Mouse (Mus musculus): Measurements from ENCODE around the gene G3bp2. TPM values are rescaled to one million over a fixed set of nuclear protein-coding genes. Genes with fewer than 3 reads are reported as not detected.

G3bp2 gene
- polyA plus RNA-seq, 2 experiments: 19.0 to 56.0 TPM

- H3K4me3 ChIP-seq (ENCODE audit: insufficient read depth in 1 of 2, low read depth in 2 of 2, low read length in 2 of 2): no peak overlapping the region
- no peak overlapping the region for H3K4me2 ChIP-seq (ENCODE audit: low read depth)
- WGBS (ENCODE audit: insufficient replicate concordance): 28% methylated on average over 6 of the region's 6 CpGs
- H3K9ac ChIP-seq (replicated peaks): no peak overlapping the region
- no peak for TF ChIP-seq CTCF (IDR thresholded peaks at IDR 0.05; ENCODE audit: low read depth)
- no peak for TF ChIP-seq EP300 (IDR thresholded peaks at IDR 0.05; ENCODE audit: low read depth)
- ATAC-seq (ENCODE audit: insufficient read depth): no peak
- no peak overlapping the region for H3K27ac ChIP-seq
- H3K4me1 ChIP-seq (replicated peaks; ENCODE audit: control insufficient read depth in 2 of 2, insufficient read depth in 2 of 2, low read length in 1 of 2): peaks cover 0 to 9% of the 10 kb centered on the region in 2 experiments; a peak in 1 of 4 replicates
- no peak for DNase-seq (ENCODE audit: low read depth in 3 of 3, low spot score in 3 of 3)
- no peaks in the 10 kb centered on the region for H3K27me3 ChIP-seq (ENCODE audit: control insufficient read depth, insufficient read depth, low read length)
- no peaks in the 10 kb centered on the region for H3K36me3 ChIP-seq (replicated peaks; ENCODE audit: control insufficient read depth, insufficient read depth, low read depth)
- H3K9me3 ChIP-seq (ENCODE audit: control insufficient read depth, low read length): no peaks in the 10 kb centered on the region
Observed at GRCm38 (mm10) chr5:92103062-92103461, 19.5 kb upstream of the G3bp2 start.

GRCm38 (mm10) chr5:92101601-92102000 is 18.1 kb upstream of the G3bp2 start:
- 73% methylated on average over 8 of the region's 8 CpGs for WGBS (ENCODE audit: insufficient replicate concordance)
- no peak for TF ChIP-seq EP300 (IDR thresholded peaks at IDR 0.05; ENCODE audit: low read depth)
- H3K27me3 ChIP-seq (ENCODE audit: control insufficient read depth, insufficient read depth, low read length): no peaks in the 10 kb centered on the region
- no peak overlapping the region for H3K4me2 ChIP-seq (ENCODE audit: low read depth)
- H3K9me3 ChIP-seq (ENCODE audit: control insufficient read depth, low read length): no peaks in the 10 kb centered on the region
- no peak overlapping the region for H3K27ac ChIP-seq
- H3K9ac ChIP-seq (replicated peaks): no peak overlapping the region
- H3K4me3 ChIP-seq (ENCODE audit: insufficient read depth in 1 of 2, low read depth in 2 of 2, low read length in 2 of 2): no peak overlapping the region
- DNase-seq (ENCODE audit: low read depth in 3 of 3, low spot score in 3 of 3) (no peak), ATAC-seq (ENCODE audit: insufficient read depth) (no peak)
- peaks cover 0 to 8% of the 10 kb centered on the region in 2 experiments; a peak in 1 of 4 replicates for H3K4me1 ChIP-seq (replicated peaks; ENCODE audit: control insufficient read depth in 2 of 2, insufficient read depth in 2 of 2, low read length in 1 of 2)
- no peaks in the 10 kb centered on the region for H3K36me3 ChIP-seq (replicated peaks; ENCODE audit: control insufficient read depth, insufficient read depth, low read depth)

GRCm38 (mm10) chr5:92098351-92099109 is 15.0 kb upstream of the G3bp2 start:
- H3K27ac ChIP-seq: no peak overlapping the region
- 48% methylated on average over 13 of the region's 13 CpGs for WGBS (ENCODE audit: insufficient replicate concordance)
- peaks cover 0 to 5% of the 10 kb centered on the region in 2 experiments; a peak in 1 of 4 replicates for H3K4me1 ChIP-seq (replicated peaks; ENCODE audit: control insufficient read depth in 2 of 2, insufficient read depth in 2 of 2, low read length in 1 of 2)
- H3K36me3 ChIP-seq (replicated peaks; ENCODE audit: control insufficient read depth, insufficient read depth, low read depth): no peaks in the 10 kb centered on the region
- ATAC-seq (ENCODE audit: insufficient read depth): peak; percentile 50; the same call in 1 of the 2 replicates
- H3K9me3 ChIP-seq (ENCODE audit: control insufficient read depth, low read length): no peaks in the 10 kb centered on the region
- H3K9ac ChIP-seq (replicated peaks): no peak overlapping the region
- DNase-seq (ENCODE audit: low read depth in 3 of 3, low spot score in 3 of 3): no peak
- H3K4me2 ChIP-seq (ENCODE audit: low read depth): no peak overlapping the region; the same call in 1 of the 2 replicates
- H3K4me3 ChIP-seq (ENCODE audit: insufficient read depth in 1 of 2, low read depth in 2 of 2, low read length in 2 of 2): no peak overlapping the region
- TF ChIP-seq EP300 (IDR thresholded peaks at IDR 0.05; ENCODE audit: low read depth) (no peak), CTCF (IDR thresholded peaks at IDR 0.05; ENCODE audit: low read depth) (no peak)
- no peaks in the 10 kb centered on the region for H3K27me3 ChIP-seq (ENCODE audit: control insufficient read depth, insufficient read depth, low read length)

GRCm38 (mm10) chr5:92097779-92098178 is 14.3 kb upstream of the G3bp2 start:
- H3K4me1 ChIP-seq (replicated peaks; ENCODE audit: control insufficient read depth in 2 of 2, insufficient read depth in 2 of 2, low read length in 1 of 2): peaks cover 0 to 2% of the 10 kb centered on the region in 2 experiments; a peak in 1 of 4 replicates
- ATAC-seq (ENCODE audit: insufficient read depth) (no peak), DNase-seq (ENCODE audit: low read depth in 3 of 3, low spot score in 3 of 3) (no peak)
- no peak overlapping the region for H3K4me3 ChIP-seq (ENCODE audit: insufficient read depth in 1 of 2, low read depth in 2 of 2, low read length in 2 of 2)
- H3K36me3 ChIP-seq (replicated peaks; ENCODE audit: control insufficient read depth, insufficient read depth, low read depth): no peaks in the 10 kb centered on the region
- H3K9me3 ChIP-seq (ENCODE audit: control insufficient read depth, low read length): no peaks in the 10 kb centered on the region
- H3K27ac ChIP-seq: no peak overlapping the region
- no peak for TF ChIP-seq CTCF (IDR thresholded peaks at IDR 0.05; ENCODE audit: low read depth)
- TF ChIP-seq EP300 (IDR thresholded peaks at IDR 0.05; ENCODE audit: low read depth): no peak
- WGBS (ENCODE audit: insufficient replicate concordance): 62% methylated on average over 4 of the region's 4 CpGs
- H3K27me3 ChIP-seq (ENCODE audit: control insufficient read depth, insufficient read depth, low read length): no peaks in the 10 kb centered on the region
- H3K4me2 ChIP-seq (ENCODE audit: low read depth): no peak overlapping the region
- no peak overlapping the region for H3K9ac ChIP-seq (replicated peaks)

GRCm38 (mm10) chr5:92096786-92097185 is 13.3 kb upstream of the G3bp2 start:
- H3K9ac ChIP-seq (replicated peaks): no peak overlapping the region
- no peak for DNase-seq (ENCODE audit: low read depth in 3 of 3, low spot score in 3 of 3)

More at GRCm38 (mm10) chr5:92096786-92097185, 13.3 kb upstream of the G3bp2 start:
- Histone ChIP-seq H3K4me3 (ENCODE audit: insufficient read depth in 1 of 2, low read depth in 2 of 2, low read length in 2 of 2) (no peak overlapping the region), H3K27ac (no peak overlapping the region), H3K4me1 (replicated peaks; ENCODE audit: control insufficient read depth in 2 of 2, insufficient read depth in 2 of 2, low read length in 1 of 2) (peaks cover 0 to 2% of the 10 kb centered on the region in 2 experiments; a peak in 1 of 4 replicates), H3K36me3 (replicated peaks; ENCODE audit: control insufficient read depth, insufficient read depth, low read depth) (no peaks in the 10 kb centered on the region), H3K4me2 (ENCODE audit: low read depth) (no peak overlapping the region), H3K27me3 (ENCODE audit: control insufficient read depth, insufficient read depth, low read length) (no peaks in the 10 kb centered on the region), H3K9me3 (ENCODE audit: control insufficient read depth, low read length) (no peaks in the 10 kb centered on the region)
- no peak for ATAC-seq (ENCODE audit: insufficient read depth)
- no peak for TF ChIP-seq CTCF (IDR thresholded peaks at IDR 0.05; ENCODE audit: low read depth)
- no peak for TF ChIP-seq EP300 (IDR thresholded peaks at IDR 0.05; ENCODE audit: low read depth)
- 80% methylated on average over 6 of the region's 6 CpGs for WGBS (ENCODE audit: insufficient replicate concordance)
